Mouse (Mus musculus) bone marrow macrophage, adult 2 months (primary cell): Measurements from ENCODE around the gene Maml2.

ENCODE experiments used
- CTCF ChIP-seq: IDR thresholded peaks from 2 replicates; pipeline ENCODE4 v1.5.1; 2012; ENCODE audit warnings: low read depth, mild to moderate bottlenecking, low read length, moderate library complexity
- POLR2A ChIP-seq: IDR thresholded peaks from 2 replicates; pipeline ENCODE4 v1.6.1; 2012; ENCODE audit warnings: mild to moderate bottlenecking, low read depth, low read length, borderline replicate concordance

DNA sequence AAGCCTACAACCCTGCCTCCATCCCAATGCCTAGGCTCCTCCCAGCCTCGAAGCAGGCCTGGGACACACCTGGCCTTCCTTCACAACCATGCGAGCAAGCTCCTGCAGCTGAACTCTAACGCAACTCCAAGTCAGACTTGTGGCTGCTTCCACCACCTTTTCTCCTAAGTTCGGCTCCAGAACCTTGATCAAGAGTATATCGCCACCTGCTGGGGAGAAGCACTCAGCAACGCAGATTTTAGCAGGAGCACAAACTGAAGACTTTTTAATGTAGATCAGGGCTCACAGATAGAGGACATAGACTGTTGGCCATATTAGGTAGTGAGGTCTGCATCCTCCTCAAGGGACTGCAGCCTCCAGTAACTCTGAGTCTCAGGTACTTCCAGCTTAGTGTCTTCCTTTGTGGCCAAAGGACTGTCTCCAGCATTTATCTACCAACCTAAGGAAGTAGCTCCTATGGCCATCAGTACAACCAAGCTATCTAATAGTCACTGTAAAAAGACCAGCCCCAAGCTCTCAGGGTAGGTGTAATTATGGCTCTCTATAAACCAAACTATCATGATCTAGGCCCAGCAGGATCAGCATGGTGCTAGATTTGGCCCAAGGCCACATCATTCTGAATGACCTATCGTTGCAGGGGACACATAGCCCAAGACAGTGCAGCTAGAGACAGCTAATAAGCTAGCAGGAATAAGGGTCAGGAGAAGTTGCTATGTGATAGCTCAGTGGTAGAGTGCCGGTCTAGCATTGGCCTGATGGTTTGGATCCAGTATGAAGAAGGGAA, 418.8 kb downstream of the Maml2 start:
- TF ChIP-seq CTCF = peak; percentile 62; the same call in 1 of the 2 replicates
- TF ChIP-seq POLR2A = no peak
